Mouse (Mus musculus) right cerebral cortex, postnatal 10 days (tissue): ENCODE measurements around the gene Fgfr1op.
"Not testable (repeated sequence)": the region's sequence is repeated elsewhere in the genome, so short reads cannot be mapped to it uniquely, and the experiment has no call there.

Source experiments
- DNase-seq, 2 experiments: peaks; one replicate each; pipeline ENCODE4 v3.0.0; 2021; ENCODE audit warnings: low spot score in 2 of 2

Gene Fgfr1op

DNA sequence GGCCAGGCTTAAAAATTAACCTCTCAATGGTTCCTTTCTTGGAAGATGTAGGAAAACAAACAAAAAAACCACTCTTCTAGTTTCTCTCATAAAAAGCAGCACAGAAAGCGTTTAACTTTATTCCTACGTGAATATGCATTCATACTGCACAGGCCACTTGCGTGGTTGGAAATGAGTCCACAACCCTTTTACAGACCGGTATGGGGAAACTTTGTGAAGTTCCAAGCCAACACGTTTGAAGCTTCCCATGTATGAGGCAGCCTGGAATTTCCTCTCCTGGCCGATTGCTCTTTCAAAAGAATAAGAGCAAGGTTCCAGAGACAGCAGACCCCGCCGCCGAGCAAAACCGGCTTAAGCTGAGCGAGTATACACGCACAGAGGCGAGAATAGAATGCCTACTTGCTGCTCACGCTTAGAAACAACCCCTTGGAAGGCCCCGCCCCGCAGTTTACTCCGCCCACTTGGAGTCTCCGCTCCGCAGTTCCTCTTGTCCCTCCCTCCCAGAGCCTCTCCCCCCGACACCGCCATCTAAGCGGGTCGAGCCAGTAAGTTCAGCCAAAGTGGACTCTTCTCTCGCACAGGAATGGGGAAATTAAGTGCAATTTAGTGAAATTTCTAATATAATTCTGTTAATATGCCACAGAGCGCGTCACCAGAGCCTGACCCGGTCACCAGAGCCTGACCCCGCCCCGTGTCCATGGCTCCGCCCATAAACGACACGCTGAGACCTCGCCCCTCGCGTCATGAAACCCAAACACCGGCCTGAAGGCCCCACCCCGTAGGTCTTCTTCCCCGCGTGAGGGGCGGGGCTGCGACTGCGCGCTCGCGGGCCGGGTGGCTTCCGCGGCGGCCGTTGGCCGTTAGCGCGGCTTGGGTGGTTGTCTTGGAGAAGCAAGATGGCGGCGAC lies at the start of gene Fgfr1op:
Fgfr1op (plus strand) TSS at position 801 of the 907 bp plus-strand sequence.
- peak in 1 of 2 experiments; percentile 52 for DNase-seq

GRCm38 (mm10) chr17:8116378-8116777 lies 48.9 kb upstream of the Fgfr1op start:
- DNase-seq, result peak in 1 of 2 experiments; percentile 24

- not testable (repeated sequence) for DNase-seq
Measured at GRCm38 (mm10) chr17:8116928-8117327, 48.4 kb upstream of the Fgfr1op start.

DNA sequence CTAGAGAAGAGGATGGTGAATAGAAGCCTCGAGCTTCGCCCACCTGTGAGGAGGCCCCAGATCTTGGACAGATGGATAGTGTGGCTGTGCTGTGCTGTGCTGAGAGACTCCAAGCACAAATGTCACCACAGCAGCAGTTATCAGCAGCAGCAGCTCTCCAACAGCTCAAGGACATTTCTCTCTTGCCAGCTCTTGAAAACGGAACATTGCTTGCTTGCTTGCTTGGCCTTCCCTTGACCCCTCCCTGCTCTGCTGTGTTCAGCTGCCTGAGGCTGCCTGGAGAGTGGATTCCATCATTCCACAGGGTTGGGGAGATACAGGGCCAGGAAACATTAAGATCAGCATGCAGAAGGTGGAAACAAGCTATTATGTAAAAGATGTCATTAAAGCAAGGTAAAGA lies 42.3 kb upstream of the Fgfr1op start:
- DNase-seq, result not testable (repeated sequence)

GRCm38 (mm10) chr17:8124586-8124985 lies 40.7 kb upstream of the Fgfr1op start:
- DNase-seq, result not testable (repeated sequence)

DNA sequence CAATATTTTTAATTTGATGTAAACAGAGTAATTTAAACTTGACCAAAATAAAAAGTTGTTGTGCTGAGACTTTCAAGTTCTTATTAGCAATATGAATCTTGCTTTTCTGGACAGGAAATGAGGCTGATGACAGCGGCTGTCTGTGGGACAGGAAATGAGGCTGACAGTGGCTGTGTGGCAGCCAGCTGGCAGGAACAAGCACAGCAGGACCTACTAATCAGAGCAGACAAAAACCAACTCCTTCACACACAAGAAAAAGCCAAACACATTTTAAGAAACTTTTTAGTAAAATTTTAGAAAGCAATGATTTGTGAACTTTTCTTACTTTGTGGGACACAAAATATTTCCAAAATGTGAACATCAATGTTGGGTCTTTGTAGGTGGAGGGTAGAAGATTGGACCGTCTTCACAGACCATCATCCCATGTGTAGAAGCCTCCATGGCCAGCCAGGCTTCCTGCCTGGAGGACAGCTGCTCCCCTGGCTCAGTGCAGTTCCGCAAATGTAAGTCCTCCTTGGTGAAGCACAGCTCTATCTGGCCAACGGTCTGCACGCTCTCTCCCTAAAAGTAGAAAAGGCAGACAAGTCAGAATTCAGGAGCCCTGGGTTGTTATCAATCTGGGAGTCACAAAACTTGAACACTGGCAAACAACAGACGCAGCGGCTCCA lies 36.8 kb upstream of the Fgfr1op start:
- DNase-seq, result not testable (repeated sequence)

DNA sequence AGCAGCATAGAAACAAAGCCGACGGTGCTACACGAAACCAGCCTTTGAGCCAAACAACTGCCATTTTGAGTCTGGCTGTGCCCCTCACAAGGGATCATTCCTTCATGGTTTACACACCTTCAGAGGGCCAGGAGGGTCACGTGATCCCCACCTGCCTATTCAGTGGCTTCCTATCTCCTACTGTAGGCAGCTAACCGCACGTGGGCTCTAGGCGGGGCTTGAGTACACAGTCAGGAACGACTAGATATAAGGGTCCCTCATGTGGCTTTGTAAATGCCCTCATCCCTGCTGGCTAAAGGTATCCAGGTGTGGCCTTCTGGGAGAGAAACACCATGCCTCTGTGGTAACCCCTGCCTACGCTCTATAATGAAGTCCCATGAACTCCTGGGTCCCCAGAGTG lies 35.7 kb upstream of the Fgfr1op start:
- not testable (repeated sequence) for DNase-seq

- DNase-seq, result not testable (repeated sequence)
Measured at GRCm38 (mm10) chr17:8130849-8131248, 34.5 kb upstream of the Fgfr1op start.

DNA sequence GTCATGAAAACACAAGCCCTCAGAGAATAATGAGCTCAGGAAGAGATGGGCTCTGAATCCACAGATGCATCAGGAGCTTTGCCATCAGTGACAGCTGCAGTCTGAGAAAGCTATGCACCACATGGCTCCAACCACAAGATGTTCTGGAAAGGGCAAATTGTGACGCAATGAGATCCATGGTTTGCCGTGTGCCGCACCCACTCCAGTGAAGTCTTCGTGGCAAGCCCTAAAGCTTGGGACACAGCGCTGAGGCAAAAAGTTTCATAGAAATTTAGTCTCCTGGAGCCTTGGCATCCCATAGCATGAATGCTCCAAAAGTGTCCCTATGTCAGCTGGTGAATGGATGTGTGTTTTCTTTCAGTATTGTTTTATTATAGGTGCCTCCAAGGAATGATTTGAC lies 27.2 kb upstream of the Fgfr1op start:
- DNase-seq, result not testable (repeated sequence)

- DNase-seq, result not testable (repeated sequence)
Measured at GRCm38 (mm10) chr17:8140210-8140609, 25.1 kb upstream of the Fgfr1op start.

DNA sequence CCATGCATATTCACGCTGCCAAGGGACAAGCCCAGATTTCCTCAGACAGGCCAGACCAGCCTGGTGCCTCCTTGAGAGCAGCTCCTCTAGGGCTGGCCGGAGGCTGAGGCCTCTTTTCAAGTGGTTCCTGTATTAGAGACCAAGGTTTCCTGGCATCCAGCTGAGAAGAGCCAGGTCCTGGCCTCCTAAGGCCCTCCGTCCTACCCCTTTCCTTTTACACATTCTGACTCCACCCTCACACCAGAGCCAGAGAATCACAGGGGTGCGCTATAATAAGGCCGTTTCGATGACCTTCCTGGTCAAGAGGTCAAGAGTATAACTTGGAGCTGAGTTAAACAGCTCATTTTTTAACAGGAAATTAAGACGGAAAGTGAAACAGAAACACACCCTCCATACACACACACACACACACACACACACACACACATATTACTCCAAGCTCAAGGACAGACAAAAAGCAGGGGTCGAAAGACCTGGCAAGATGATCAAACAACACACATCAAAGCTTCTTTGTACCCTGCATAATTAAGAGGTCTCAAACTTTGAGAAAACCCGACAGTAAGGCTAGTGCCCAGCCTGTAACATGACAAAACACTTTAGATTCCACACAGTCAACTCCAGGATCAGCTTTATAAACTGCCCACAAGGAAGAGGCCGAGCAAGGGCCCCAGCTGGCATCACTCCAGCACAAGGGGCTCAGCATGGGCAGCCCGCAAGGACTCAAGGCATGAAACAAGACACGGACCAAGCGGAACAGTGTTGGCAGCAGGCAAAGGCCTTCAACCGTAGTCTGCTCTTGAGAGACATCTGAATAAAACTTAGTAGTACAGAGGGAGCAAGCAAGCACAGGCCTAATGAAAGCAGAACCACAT lies 21.3 kb upstream of the Fgfr1op start:
- DNase-seq, result peak; percentile 35 to 40

- DNase-seq, result not testable (repeated sequence)
Measured at GRCm38 (mm10) chr17:8146931-8147330, 18.4 kb upstream of the Fgfr1op start.

- peak in 1 of 2 experiments; percentile 24 for DNase-seq
Measured at GRCm38 (mm10) chr17:8147439-8148316, 17.6 kb upstream of the Fgfr1op start, which contains the start of the genes Gm49673 and Rnaset2a. TSS of gene Gm49673 (minus strand) at chr17:8147788. TSS of gene Rnaset2a (minus strand) at chr17:8148097.

DNA sequence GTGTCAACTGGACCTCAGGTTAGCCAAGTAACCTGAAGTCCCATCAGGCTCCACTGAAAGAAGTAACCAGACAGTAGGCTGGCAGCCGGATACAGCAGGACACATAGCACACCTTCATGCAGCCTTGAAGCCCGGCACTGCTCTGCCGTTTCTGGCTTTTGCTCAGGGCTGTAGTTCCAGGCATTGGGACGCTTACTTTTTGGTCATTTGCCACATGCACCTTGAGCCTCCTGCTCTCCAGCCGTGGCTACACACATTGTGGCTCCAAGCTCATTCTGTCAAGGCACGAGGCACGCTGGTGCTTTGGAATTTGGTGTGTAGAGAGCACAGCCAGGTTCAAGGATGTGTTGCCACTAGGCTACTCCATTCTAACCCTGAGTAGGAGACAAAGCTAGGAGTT lies 10.3 kb upstream of the Fgfr1op start:
- DNase-seq, result not testable (repeated sequence)

DNA sequence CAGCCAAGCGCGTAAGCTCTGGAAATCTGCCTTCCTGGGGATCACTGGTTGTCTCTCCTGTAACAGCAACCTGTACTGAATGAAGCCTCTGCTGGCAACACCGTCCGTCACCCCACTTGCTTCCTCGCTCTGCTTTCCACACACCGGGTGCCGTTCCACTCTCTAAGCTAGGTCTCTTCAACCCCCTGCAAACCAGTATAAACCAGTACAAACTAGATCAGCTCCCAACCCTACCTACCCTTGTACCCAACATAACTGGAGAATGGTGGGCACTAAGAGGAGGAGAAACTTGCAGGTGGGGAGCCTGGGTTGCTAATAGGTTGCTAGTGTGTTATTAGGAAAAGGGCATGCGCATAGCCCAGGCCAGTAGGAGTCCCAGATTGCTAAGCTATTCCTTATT lies 9.3 kb upstream of the Fgfr1op start:
- DNase-seq, result not testable (repeated sequence)

GRCm38 (mm10) chr17:8158627-8159026 lies 6.7 kb upstream of the Fgfr1op start:
- not testable (repeated sequence) for DNase-seq

- peak in 1 of 2 experiments; percentile 65 for DNase-seq
Measured at GRCm38 (mm10) chr17:8160969-8161368, 4.3 kb upstream of the Fgfr1op start.

DNA sequence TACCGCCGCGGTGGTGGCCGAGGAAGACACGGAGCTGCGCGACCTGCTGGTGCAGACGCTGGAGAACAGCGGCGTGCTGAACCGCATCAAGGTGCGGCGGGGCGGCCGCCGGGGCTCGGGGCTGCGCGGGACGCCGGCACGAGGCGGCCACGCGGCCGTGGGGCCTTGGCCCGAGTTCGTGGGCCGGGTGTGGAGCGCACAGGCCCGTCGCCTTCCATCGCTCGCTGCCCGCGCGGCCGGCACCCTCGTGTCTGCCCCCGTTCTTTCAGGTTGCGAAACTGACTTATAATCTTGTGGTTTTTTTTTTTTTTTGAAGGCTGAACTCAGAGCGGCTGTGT lies 276 bp downstream of the Fgfr1op start:
- not testable (repeated sequence) for DNase-seq

DNA sequence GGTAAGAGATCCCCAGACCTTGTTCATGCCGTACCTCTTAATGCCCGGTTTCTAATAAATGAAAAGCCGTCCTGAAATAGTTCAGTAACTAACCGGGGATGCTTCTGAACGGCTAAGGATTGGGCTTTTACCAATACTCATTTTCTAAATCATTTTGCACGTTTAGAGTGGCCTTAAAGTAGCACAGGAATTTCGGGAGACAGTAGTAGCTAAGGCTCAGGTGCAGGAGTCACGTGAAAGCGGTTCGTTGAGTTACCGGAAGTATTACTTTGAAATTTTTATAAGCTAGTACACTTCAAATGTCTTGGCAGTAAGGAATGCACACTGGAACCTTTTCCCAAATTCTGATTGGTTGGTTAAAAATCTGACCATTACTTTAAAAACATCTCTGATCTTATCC lies 676 bp downstream of the Fgfr1op start:
- DNase-seq, result not testable (repeated sequence)

GRCm38 (mm10) chr17:8166454-8166853 lies 1.2 kb downstream of the Fgfr1op start:
- not testable (repeated sequence) for DNase-seq

- not testable (repeated sequence) for DNase-seq
Measured at GRCm38 (mm10) chr17:8167436-8167835, 2.1 kb downstream of the Fgfr1op start.
